Mouse (Mus musculus): ENCODE measurements around the gene Gm21994. TPM values are rescaled to one million over a fixed set of nuclear protein-coding genes. Genes with fewer than 3 reads are reported as not detected.
"Not testable (repeated sequence)": the region's sequence is repeated elsewhere in the genome, so short reads cannot be mapped to it uniquely, and the experiment has no call there.

Gene Gm21994
- polyA plus RNA-seq (2015; fragmentation: Nextera tagmentation; extraction: Ambion mirVana), result 1.6 and 1.8 TPM in 2 replicates

GRCm38 (mm10) chr2:150255491-150255890, at the start of gene Gm21994:
TSS of gene Gm21994 (minus strand) at chr2:150255591.
- 43% methylated on average over 2 of the region's 2 CpGs for WGBS
- not testable (repeated sequence) for ATAC-seq; H3K4me2 ChIP-seq (replicated peaks; ENCODE audit: low read depth, low read length); H3K4me1 ChIP-seq (ENCODE audit: insufficient read depth, low read depth, low read length); H3K27me3 ChIP-seq (replicated peaks; ENCODE audit: insufficient read depth, low read length); H3K36me3 ChIP-seq (ENCODE audit: insufficient read depth, low read length); H3K27ac ChIP-seq (ENCODE audit: low read length); H3K9me3 ChIP-seq (ENCODE audit: low read length); H3K4me3 ChIP-seq (ENCODE audit: low read depth, low read length); H3K9ac ChIP-seq (replicated peaks; ENCODE audit: low read depth); DNase-seq (ENCODE audit: low spot score)

- WGBS, result 22% methylated on average over 1 of the region's 1 CpGs
- no peak for ATAC-seq
- no peaks in the 10 kb centered on the region for H3K27me3 ChIP-seq (replicated peaks; ENCODE audit: insufficient read depth, low read length)
- no peak overlapping the region for H3K27ac ChIP-seq (ENCODE audit: low read length)
- no peaks in the 10 kb centered on the region for H3K4me1 ChIP-seq (ENCODE audit: insufficient read depth, low read depth, low read length)
- TF ChIP-seq CTCF (IDR thresholded peaks at IDR 0.05) (no peak), EP300 (IDR thresholded peaks at IDR 0.05) (no peak)
- no peaks in the 10 kb centered on the region for H3K36me3 ChIP-seq (ENCODE audit: insufficient read depth, low read length)
- no peak overlapping the region for H3K4me2 ChIP-seq (replicated peaks; ENCODE audit: low read depth, low read length)
- H3K4me3 ChIP-seq (ENCODE audit: low read depth, low read length), result no peak overlapping the region
- DNase-seq (ENCODE audit: low spot score), result no peak
- no peak overlapping the region for H3K9ac ChIP-seq (replicated peaks; ENCODE audit: low read depth)
- no peaks in the 10 kb centered on the region for H3K9me3 ChIP-seq (ENCODE audit: low read length)
Observed at GRCm38 (mm10) chr2:150299096-150299495, 43.7 kb upstream of the Gm21994 start.

GRCm38 (mm10) chr2:150293669-150294068, 38.3 kb upstream of the Gm21994 start:
- no peak overlapping the region for H3K9ac ChIP-seq (replicated peaks; ENCODE audit: low read depth)
- H3K27me3 ChIP-seq (replicated peaks; ENCODE audit: insufficient read depth, low read length), result no peaks in the 10 kb centered on the region
- H3K36me3 ChIP-seq (ENCODE audit: insufficient read depth, low read length), result no peaks in the 10 kb centered on the region
- no peak overlapping the region for H3K27ac ChIP-seq (ENCODE audit: low read length)
- TF ChIP-seq EP300 (IDR thresholded peaks at IDR 0.05), result no peak
- no peak for TF ChIP-seq CTCF (IDR thresholded peaks at IDR 0.05)
- DNase-seq (ENCODE audit: low spot score) (no peak), ATAC-seq (no peak)
- no peaks in the 10 kb centered on the region for H3K4me1 ChIP-seq (ENCODE audit: insufficient read depth, low read depth, low read length)
- WGBS, result 71% methylated on average over 6 of the region's 6 CpGs
- H3K4me2 ChIP-seq (replicated peaks; ENCODE audit: low read depth, low read length), result no peak overlapping the region
- H3K9me3 ChIP-seq (ENCODE audit: low read length), result no peaks in the 10 kb centered on the region
- H3K4me3 ChIP-seq (ENCODE audit: low read depth, low read length), result no peak overlapping the region

- 69% methylated on average over 4 of the region's 4 CpGs for WGBS
- H3K4me3 ChIP-seq (ENCODE audit: low read depth, low read length); ATAC-seq: not testable (repeated sequence)
Observed at GRCm38 (mm10) chr2:150257291-150257690, 1.9 kb upstream of the Gm21994 start, which contains the start of gene Gm14124. TSS of gene Gm14124 (plus strand) at chr2:150257517.

GRCm38 (mm10) chr2:150256861-150257260, 1.5 kb upstream of the Gm21994 start:
- not testable (repeated sequence) for H3K4me3 ChIP-seq (ENCODE audit: low read depth, low read length); DNase-seq (ENCODE audit: low spot score); H3K27me3 ChIP-seq (replicated peaks; ENCODE audit: insufficient read depth, low read length); ATAC-seq; H3K9me3 ChIP-seq (ENCODE audit: low read length); H3K4me1 ChIP-seq (ENCODE audit: insufficient read depth, low read depth, low read length); H3K36me3 ChIP-seq (ENCODE audit: insufficient read depth, low read length); H3K9ac ChIP-seq (replicated peaks; ENCODE audit: low read depth); H3K27ac ChIP-seq (ENCODE audit: low read length); H3K4me2 ChIP-seq (replicated peaks; ENCODE audit: low read depth, low read length)
- 65% methylated on average over 2 of the region's 2 CpGs for WGBS

More at GRCm38 (mm10) chr2:150257291-150257690, 1.9 kb upstream of the Gm21994 start, which contains the start of gene Gm14124:
- H3K4me2 ChIP-seq (replicated peaks; ENCODE audit: low read depth, low read length); H3K9ac ChIP-seq (replicated peaks; ENCODE audit: low read depth); H3K27ac ChIP-seq (ENCODE audit: low read length); H3K4me1 ChIP-seq (ENCODE audit: insufficient read depth, low read depth, low read length); H3K27me3 ChIP-seq (replicated peaks; ENCODE audit: insufficient read depth, low read length); H3K36me3 ChIP-seq (ENCODE audit: insufficient read depth, low read length); H3K9me3 ChIP-seq (ENCODE audit: low read length); DNase-seq (ENCODE audit: low spot score): not testable (repeated sequence)

- Histone ChIP-seq H3K4me2 (replicated peaks; ENCODE audit: low read depth, low read length) (no peak overlapping the region), H3K27me3 (replicated peaks; ENCODE audit: insufficient read depth, low read length) (no peaks in the 10 kb centered on the region), H3K4me1 (ENCODE audit: insufficient read depth, low read depth, low read length) (no peaks in the 10 kb centered on the region), H3K9ac (replicated peaks; ENCODE audit: low read depth) (no peak overlapping the region), H3K4me3 (ENCODE audit: low read depth, low read length) (no peak overlapping the region), H3K9me3 (ENCODE audit: low read length) (no peaks in the 10 kb centered on the region; the same call in 1 of the 2 replicates), H3K36me3 (ENCODE audit: insufficient read depth, low read length) (0 out of 2 replicates have a peak, but pooled peaks cover 1% of the 10 kb centered on the region), H3K27ac (ENCODE audit: low read length) (no peak overlapping the region)
- 88% methylated on average over 2 of the region's 2 CpGs for WGBS
- no peak for DNase-seq (ENCODE audit: low spot score)
- ATAC-seq, result no peak
- TF ChIP-seq CTCF (IDR thresholded peaks at IDR 0.05), result no peak
- no peak for TF ChIP-seq EP300 (IDR thresholded peaks at IDR 0.05)
Observed at GRCm38 (mm10) chr2:150243211-150243610, 12.2 kb downstream of the Gm21994 start.

GRCm38 (mm10) chr2:150223263-150223662, 32.1 kb downstream of the Gm21994 start:
- not testable (repeated sequence) for H3K4me1 ChIP-seq (ENCODE audit: insufficient read depth, low read depth, low read length); H3K27ac ChIP-seq (ENCODE audit: low read length); H3K4me3 ChIP-seq (ENCODE audit: low read depth, low read length); ATAC-seq; H3K27me3 ChIP-seq (replicated peaks; ENCODE audit: insufficient read depth, low read length); H3K4me2 ChIP-seq (replicated peaks; ENCODE audit: low read depth, low read length); H3K9ac ChIP-seq (replicated peaks; ENCODE audit: low read depth); H3K9me3 ChIP-seq (ENCODE audit: low read length); H3K36me3 ChIP-seq (ENCODE audit: insufficient read depth, low read length); DNase-seq (ENCODE audit: low spot score)

GRCm38 (mm10) chr2:150218363-150218725, 37.0 kb downstream of the Gm21994 start:
- peak overlapping the region; percentile 33 for H3K4me3 ChIP-seq (ENCODE audit: low read depth, low read length)
- not testable (repeated sequence) for H3K36me3 ChIP-seq (ENCODE audit: insufficient read depth, low read length); H3K4me1 ChIP-seq (ENCODE audit: insufficient read depth, low read depth, low read length); DNase-seq (ENCODE audit: low spot score); H3K27me3 ChIP-seq (replicated peaks; ENCODE audit: insufficient read depth, low read length); H3K27ac ChIP-seq (ENCODE audit: low read length); H3K9me3 ChIP-seq (ENCODE audit: low read length); ATAC-seq
- 0 out of 2 replicates have a peak overlapping the region, but pooled peaks have one; percentile 29 for H3K9ac ChIP-seq (replicated peaks; ENCODE audit: low read depth)
- 2% methylated on average over 2 of the region's 4 CpGs for WGBS
- H3K4me2 ChIP-seq (replicated peaks; ENCODE audit: low read depth, low read length), result peak overlapping the region; percentile 49

GRCm38 (mm10) chr2:150217600-150218362, 37.6 kb downstream of the Gm21994 start, which contains the start of gene Zfp937:
TSS of gene Zfp937 (plus strand) at chr2:150218073.
- H3K4me3 ChIP-seq (ENCODE audit: low read depth, low read length), result peak within 1 kb of the TSS; percentile 33
- WGBS, result under 1% methylated on average over 15 of the region's 15 CpGs
- DNase-seq (ENCODE audit: low spot score), result peak; percentile 48
- not testable (repeated sequence) for H3K27ac ChIP-seq (ENCODE audit: low read length); H3K27me3 ChIP-seq (replicated peaks; ENCODE audit: insufficient read depth, low read length); H3K9me3 ChIP-seq (ENCODE audit: low read length); H3K36me3 ChIP-seq (ENCODE audit: insufficient read depth, low read length); H3K4me1 ChIP-seq (ENCODE audit: insufficient read depth, low read depth, low read length)
- 0 out of 2 replicates have a peak within 1 kb of the TSS, but pooled peaks have one; percentile 29 for H3K9ac ChIP-seq (replicated peaks; ENCODE audit: low read depth)
- peak; percentile 100 for ATAC-seq
- peak within 1 kb of the TSS; percentile 49 for H3K4me2 ChIP-seq (replicated peaks; ENCODE audit: low read depth, low read length)
